Mouse (Mus musculus) MEL (cell line): ENCODE results near the gene Swt1. TPM values are rescaled to one million over a fixed set of nuclear protein-coding genes. Genes with fewer than 3 reads are reported as not detected.
"Not testable (repeated sequence)": the region's sequence is repeated elsewhere in the genome, so short reads cannot be mapped to it uniquely, and the experiment has no call there.

Source experiments
- DNase-seq: peaks from one replicate; pipeline ENCODE4 v3.0.0; 2011; ENCODE audit warnings: low read depth, low spot score
- H3K27ac ChIP-seq: 2 replicates; pipeline ENCODE4 v1.5.1; 2012; ENCODE audit warnings: low read depth, mild to moderate bottlenecking, control low read depth, low read length, moderate library complexity; ENCODE audit not compliant: control insufficient read depth
- H3K27me3 ChIP-seq, 2 experiments: fragments of 150-350 bp in 1 of 2; sonication (generic) in 1 of 2; 2 replicates each; pipeline ENCODE4 v1.6.1; 2012; ENCODE audit warnings: low read length in 2 of 2, mild to moderate bottlenecking in 2 of 2, improper control_type of control experiment in 1 of 2, moderate library complexity in 1 of 2; ENCODE audit not compliant: insufficient read depth in 2 of 2, control insufficient read depth in 1 of 2
- H3K36me3 ChIP-seq, 2 experiments: 2 replicates each; pipeline ENCODE4 v1.6.1; 2012 to 2014; ENCODE audit warnings: low read length in 2 of 2, improper control_type of control experiment in 1 of 2, inconsistent platforms in 1 of 2, mild to moderate bottlenecking in 1 of 2; ENCODE audit not compliant: insufficient read depth in 2 of 2, control insufficient read depth in 1 of 2
- H3K4me1 ChIP-seq, 2 experiments: fragments of 150-350 bp in 1 of 2; sonication (generic) in 1 of 2; 2 replicates each; pipeline ENCODE4 v1.6.1; 2012; ENCODE audit warnings: low read length in 2 of 2, improper control_type of control experiment in 1 of 2, mild to moderate bottlenecking in 1 of 2; ENCODE audit not compliant: insufficient read depth in 2 of 2, control insufficient read depth in 1 of 2
- H3K4me3 ChIP-seq, 2 experiments: fragments of 150-350 bp in 1 of 2; sonication (generic) in 1 of 2; 2 replicates each; pipeline ENCODE4 v1.5.1; 2012; ENCODE audit warnings: low read depth in 2 of 2, low read length in 2 of 2, mild to moderate bottlenecking in 2 of 2, moderate library complexity in 2 of 2, control low read depth in 1 of 2, improper control_type of control experiment in 1 of 2; ENCODE audit not compliant: control insufficient read depth in 1 of 2, insufficient read depth in 1 of 2
- H3K79me2 ChIP-seq: 2 replicates; pipeline ENCODE4 v1.6.1; 2012; ENCODE audit warnings: mild to moderate bottlenecking, low read length, moderate library complexity; ENCODE audit not compliant: control insufficient read depth, poor library complexity, insufficient read depth
- H3K9ac ChIP-seq: 2 replicates; pipeline ENCODE4 v1.6.1; 2012; ENCODE audit warnings: low read depth, mild to moderate bottlenecking, control low read depth, low read length, moderate library complexity; ENCODE audit not compliant: control insufficient read depth, poor library complexity, severe bottlenecking
- H3K9me3 ChIP-seq: fragments of 150-350 bp; sonication (generic); replicated peaks from 2 replicates; pipeline ENCODE4 v1.6.1; 2012; ENCODE audit warnings: mild to moderate bottlenecking, low read length, improper control_type of control experiment, moderate library complexity; ENCODE audit not compliant: insufficient read depth
- CTCF ChIP-seq, 3 experiments: IDR thresholded peaks in 2 of 3; conservative IDR thresholded peaks in 1 of 3; 2 replicates each; pipeline ENCODE4 v1.5.1; 2011 to 2012; ENCODE audit warnings: low read length in 3 of 3, low read depth in 2 of 3, mild to moderate bottlenecking in 2 of 3, improper control_type of control experiment in 1 of 3, inconsistent platforms in 1 of 3, mixed read lengths in 1 of 3, moderate library complexity in 1 of 3; ENCODE audit not compliant: control insufficient read depth in 1 of 3, insufficient read depth in 1 of 3, poor library complexity in 1 of 3, severe bottlenecking in 1 of 3
- E2F4 ChIP-seq: IDR thresholded peaks from 2 replicates; pipeline ENCODE4 v1.6.1; 2011; ENCODE audit warnings: low read depth, low read length, improper control_type of control experiment, borderline replicate concordance
- GABPA ChIP-seq: IDR thresholded peaks from 2 replicates; pipeline ENCODE4 v1.6.1; 2012; ENCODE audit warnings: low read depth, mild to moderate bottlenecking, inconsistent platforms, low read length, improper control_type of control experiment, moderate library complexity
- MYB ChIP-seq: IDR thresholded peaks from 2 replicates; pipeline ENCODE4 v1.6.1; 2011; ENCODE audit warnings: mild to moderate bottlenecking, low read depth, low read length, improper control_type of control experiment
- POLR2AphosphoS5 ChIP-seq: IDR thresholded peaks from 2 replicates; pipeline ENCODE4 v1.6.1; 2012; ENCODE audit warnings: low read depth, borderline replicate concordance, mild to moderate bottlenecking, inconsistent platforms, low read length, moderate library complexity, mixed read lengths
- RAD21 ChIP-seq: IDR thresholded peaks from 2 replicates; pipeline ENCODE4 v1.6.1; 2011; ENCODE audit warnings: mild to moderate bottlenecking, low read depth, low read length, improper control_type of control experiment
- SIN3A ChIP-seq: IDR thresholded peaks from 2 replicates; pipeline ENCODE4 v1.6.1; 2012; ENCODE audit warnings: low read length, improper control_type of control experiment, inconsistent platforms
- SMC3 ChIP-seq: IDR thresholded peaks from 2 replicates; pipeline ENCODE4 v1.6.1; 2011; ENCODE audit warnings: low read depth, low read length, improper control_type of control experiment
- UBTF ChIP-seq: IDR thresholded peaks from 2 replicates; pipeline ENCODE4 v1.6.1; 2012; ENCODE audit warnings: low read depth, mild to moderate bottlenecking, inconsistent platforms, low read length, improper control_type of control experiment, moderate library complexity, borderline replicate concordance; ENCODE audit not compliant: insufficient read depth
- ZC3H11A ChIP-seq: IDR thresholded peaks from 2 replicates; pipeline ENCODE4 v1.6.1; 2012; ENCODE audit warnings: low read depth, mild to moderate bottlenecking, inconsistent platforms, low read length, improper control_type of control experiment
- polyA plus RNA-seq, 2 experiments: library from polyadenylated mRNA; stranded (reverse) in 1 of 2; unstranded in 1 of 2; fragments of >175 nt in 1 of 2; fragments of >200 nt in 1 of 2; gene quantifications; 2 replicates each; pipeline versions ENCODE4 v1.2.1 to v1.2.4; 2012; ENCODE audit warnings: low replicate concordance in 2 of 2, low read depth in 1 of 2; ENCODE audit not compliant: insufficient read length in 2 of 2, insufficient read depth in 1 of 2, missing spikeins in 1 of 2
- total RNA-seq: library from RNA; depleted of rRNA; stranded (reverse); fragments of 300-350 nt; gene quantifications from 2 replicates; pipeline ENCODE4 v1.2.3, GENCODE M21; 2012

The Swt1 gene
- total and polyA plus RNA-seq, 3 experiments: 13.5 to 13.7 TPM; not detected in 1

GRCm38 (mm10) chr1:151355994-151356393, 72.3 kb downstream of the Swt1 start:
- Histone ChIP-seq H3K79me2 (0 out of 2 replicates have a peak, but pooled peaks cover 2% of the 10 kb centered on the region), H3K4me1 (no peaks in the 10 kb centered on the region), H3K9me3 (no peaks in the 10 kb centered on the region), H3K4me3 (no peak overlapping the region), H3K27ac (no peak overlapping the region), H3K9ac (no peak overlapping the region), H3K27me3 (no peaks in the 10 kb centered on the region), H3K36me3 (peaks cover 0 to 62% of the 10 kb centered on the region in 2 experiments; a peak in 3 of 4 replicates)
- no peak for TF ChIP-seq POLR2AphosphoS5
- TF ChIP-seq GABPA: no peak
- TF ChIP-seq E2F4: no peak
- no peak for DNase-seq

DNA sequence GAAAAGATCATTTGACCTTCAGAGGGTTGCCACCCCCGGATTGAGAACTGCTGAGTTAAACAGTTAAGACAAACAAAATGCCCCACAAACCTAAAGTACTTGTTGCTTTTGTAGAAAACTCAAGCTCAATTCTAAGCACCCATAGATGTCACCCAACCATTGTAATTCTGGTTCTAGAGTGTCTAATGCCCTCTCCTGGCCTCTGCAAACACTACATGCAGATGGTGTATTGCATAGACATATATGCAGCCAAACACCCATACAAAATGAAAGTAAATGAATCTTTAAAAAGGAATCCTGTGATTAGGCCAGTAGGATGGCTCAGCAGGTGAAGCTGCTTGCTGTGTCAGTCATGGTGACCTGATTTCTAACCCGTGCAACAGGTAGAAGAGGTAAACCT, 75.3 kb downstream of the Swt1 start:
- H3K36me3 ChIP-seq: peaks cover 6 to 69% of the 10 kb centered on the region in 2 experiments
- peaks cover under 1 to 3% of the 10 kb centered on the region in 2 experiments; a peak in 2 of 4 replicates for H3K4me1 ChIP-seq
- H3K4me3 ChIP-seq: no peak overlapping the region
- H3K9me3 ChIP-seq: no peaks in the 10 kb centered on the region
- H3K9ac ChIP-seq: no peak overlapping the region
- H3K27me3 ChIP-seq: no peaks in the 10 kb centered on the region
- H3K79me2 ChIP-seq: peaks cover 21% of the 10 kb centered on the region
- peak; percentile 75 for DNase-seq
- H3K27ac ChIP-seq: no peak overlapping the region
- TF ChIP-seq UBTF (no peak), CTCF (IDR thresholded peaks at IDR 0.05 in 2 of 3, conservative IDR thresholded peaks at IDR 0.05 in 1 of 3; ENCODE audit: control insufficient read depth in 1 of 3, insufficient read depth in 1 of 3, low read depth in 2 of 3, low read length in 3 of 3, poor library complexity in 1 of 3, severe bottlenecking in 1 of 3) (peak; percentile 22 to 77 (median 50); a peak in 5 of 6 replicates), SMC3 (peak; percentile 84), RAD21 (peak; percentile 79), SIN3A (peak; percentile 16; the same call in 1 of the 2 replicates), MYB (no peak), ZC3H11A (peak; percentile 79)
- TF ChIP-seq, all 39 proteins: peak for 5

GRCm38 (mm10) chr1:151348293-151348692, 80.0 kb downstream of the Swt1 start:
- H3K36me3 ChIP-seq: peaks cover 21 to 34% of the 10 kb centered on the region in 2 experiments
- TF ChIP-seq CTCF (IDR thresholded peaks at IDR 0.05 in 2 of 3, conservative IDR thresholded peaks at IDR 0.05 in 1 of 3; ENCODE audit: control insufficient read depth in 1 of 3, insufficient read depth in 1 of 3, low read depth in 2 of 3, low read length in 3 of 3, poor library complexity in 1 of 3, severe bottlenecking in 1 of 3) (peak in 1 of 3 experiments; percentile 8; a peak in 1 of 6 replicates), SMC3 (peak; percentile 20; the same call in 1 of the 2 replicates)
- TF ChIP-seq, all 39 proteins: peak for 2; not testable (repeated sequence) for 37
- Histone ChIP-seq H3K4me1 (peaks cover 3 to 15% of the 10 kb centered on the region in 2 experiments; a peak in 2 of 4 replicates), H3K79me2 (peaks cover 54% of the 10 kb centered on the region)
- H3K9me3 ChIP-seq, H3K9ac ChIP-seq, H3K27me3 ChIP-seq, DNase-seq, H3K4me3 ChIP-seq, H3K27ac ChIP-seq: not testable (repeated sequence)
